Mouse (Mus musculus) A20 (cell line): Measurements from ENCODE around the gene Erv3.

Experiments
- DNase-seq: peaks from one replicate; pipeline ENCODE4 v3.0.0-alpha.2; 2011; ENCODE audit warnings: low read depth, low spot score

Erv3 gene

GRCm38 (mm10) chr2:131825498-131825897 lies 34.0 kb downstream of the Erv3 start:
- DNase-seq = no peak

GRCm38 (mm10) chr2:131823931-131824330 lies 35.6 kb downstream of the Erv3 start:
- DNase-seq = no peak

GRCm38 (mm10) chr2:131822492-131822891 lies 37.1 kb downstream of the Erv3 start:
- DNase-seq = no peak

- no peak for DNase-seq
Observed at GRCm38 (mm10) chr2:131821708-131821990, 37.9 kb downstream of the Erv3 start.

- peak; percentile 85 for DNase-seq
Observed at GRCm38 (mm10) chr2:131820932-131821707, 38.4 kb downstream of the Erv3 start.

- peak; percentile 84 for DNase-seq
Observed at GRCm38 (mm10) chr2:131820088-131820675, 39.4 kb downstream of the Erv3 start.

GRCm38 (mm10) chr2:131814327-131814726 lies 45.2 kb downstream of the Erv3 start:
- no peak for DNase-seq

GRCm38 (mm10) chr2:131813437-131813836 lies 46.1 kb downstream of the Erv3 start:
- no peak for DNase-seq

- peak; percentile 66 for DNase-seq
Observed at GRCm38 (mm10) chr2:131812480-131813137, 46.9 kb downstream of the Erv3 start.

- no peak for DNase-seq
Observed at GRCm38 (mm10) chr2:131811607-131812006, 47.9 kb downstream of the Erv3 start.

GRCm38 (mm10) chr2:131808856-131809255 lies 50.7 kb downstream of the Erv3 start:
- no peak for DNase-seq

GRCm38 (mm10) chr2:131807660-131808059 lies 51.9 kb downstream of the Erv3 start:
- no peak for DNase-seq

- no peak for DNase-seq
Observed at GRCm38 (mm10) chr2:131806863-131807262, 52.7 kb downstream of the Erv3 start.

GRCm38 (mm10) chr2:131805306-131805705 lies 54.2 kb downstream of the Erv3 start:
- no peak for DNase-seq

- DNase-seq = no peak
Observed at GRCm38 (mm10) chr2:131803801-131804200, 55.7 kb downstream of the Erv3 start.
